Mouse (Mus musculus) MEL (cell line): Measurements from ENCODE around the gene Ticam1. TPM values are rescaled to one million over a fixed set of nuclear protein-coding genes. Genes with fewer than 3 reads are reported as not detected.

Experiments used
- DNase-seq: peaks from one replicate; pipeline ENCODE4 v3.0.0; 2011; ENCODE audit warnings: low read depth, low spot score
- H3K27ac ChIP-seq: 2 replicates; pipeline ENCODE4 v1.5.1; 2012; ENCODE audit warnings: low read depth, mild to moderate bottlenecking, control low read depth, low read length, moderate library complexity; ENCODE audit not compliant: control insufficient read depth
- H3K27me3 ChIP-seq, 2 experiments: fragments of 150-350 bp in 1 of 2; sonication (generic) in 1 of 2; 2 replicates each; pipeline ENCODE4 v1.6.1; 2012; ENCODE audit warnings: low read length in 2 of 2, mild to moderate bottlenecking in 2 of 2, improper control_type of control experiment in 1 of 2, moderate library complexity in 1 of 2; ENCODE audit not compliant: insufficient read depth in 2 of 2, control insufficient read depth in 1 of 2
- H3K36me3 ChIP-seq, 2 experiments: 2 replicates each; pipeline ENCODE4 v1.6.1; 2012 to 2014; ENCODE audit warnings: low read length in 2 of 2, improper control_type of control experiment in 1 of 2, inconsistent platforms in 1 of 2, mild to moderate bottlenecking in 1 of 2; ENCODE audit not compliant: insufficient read depth in 2 of 2, control insufficient read depth in 1 of 2
- H3K4me1 ChIP-seq, 2 experiments: fragments of 150-350 bp in 1 of 2; sonication (generic) in 1 of 2; 2 replicates each; pipeline ENCODE4 v1.6.1; 2012; ENCODE audit warnings: low read length in 2 of 2, improper control_type of control experiment in 1 of 2, mild to moderate bottlenecking in 1 of 2; ENCODE audit not compliant: insufficient read depth in 2 of 2, control insufficient read depth in 1 of 2
- H3K4me3 ChIP-seq, 2 experiments: fragments of 150-350 bp in 1 of 2; sonication (generic) in 1 of 2; 2 replicates each; pipeline ENCODE4 v1.5.1; 2012; ENCODE audit warnings: low read depth in 2 of 2, low read length in 2 of 2, mild to moderate bottlenecking in 2 of 2, moderate library complexity in 2 of 2, control low read depth in 1 of 2, improper control_type of control experiment in 1 of 2; ENCODE audit not compliant: control insufficient read depth in 1 of 2, insufficient read depth in 1 of 2
- H3K79me2 ChIP-seq: 2 replicates; pipeline ENCODE4 v1.6.1; 2012; ENCODE audit warnings: mild to moderate bottlenecking, low read length, moderate library complexity; ENCODE audit not compliant: control insufficient read depth, poor library complexity, insufficient read depth
- H3K9ac ChIP-seq: 2 replicates; pipeline ENCODE4 v1.6.1; 2012; ENCODE audit warnings: low read depth, mild to moderate bottlenecking, control low read depth, low read length, moderate library complexity; ENCODE audit not compliant: control insufficient read depth, poor library complexity, severe bottlenecking
- H3K9me3 ChIP-seq: fragments of 150-350 bp; sonication (generic); replicated peaks from 2 replicates; pipeline ENCODE4 v1.6.1; 2012; ENCODE audit warnings: mild to moderate bottlenecking, low read length, improper control_type of control experiment, moderate library complexity; ENCODE audit not compliant: insufficient read depth
- BHLHE40 ChIP-seq: IDR thresholded peaks from 2 replicates; pipeline ENCODE4 v1.6.1; 2012; ENCODE audit warnings: low read depth, mild to moderate bottlenecking, inconsistent platforms, low read length, improper control_type of control experiment, borderline replicate concordance
- CHD1 ChIP-seq: IDR thresholded peaks from 2 replicates; pipeline ENCODE4 v1.6.1; 2012; ENCODE audit warnings: low read depth, mild to moderate bottlenecking, inconsistent platforms, low read length, improper control_type of control experiment
- CHD2 ChIP-seq: IDR thresholded peaks from 2 replicates; pipeline ENCODE4 v1.6.1; 2011; ENCODE audit warnings: low read length, improper control_type of control experiment
- CTCF ChIP-seq, 3 experiments: IDR thresholded peaks in 2 of 3; conservative IDR thresholded peaks in 1 of 3; 2 replicates each; pipeline ENCODE4 v1.5.1; 2011 to 2012; ENCODE audit warnings: low read length in 3 of 3, low read depth in 2 of 3, mild to moderate bottlenecking in 2 of 3, improper control_type of control experiment in 1 of 3, inconsistent platforms in 1 of 3, mixed read lengths in 1 of 3, moderate library complexity in 1 of 3; ENCODE audit not compliant: control insufficient read depth in 1 of 3, insufficient read depth in 1 of 3, poor library complexity in 1 of 3, severe bottlenecking in 1 of 3
- E2F4 ChIP-seq: IDR thresholded peaks from 2 replicates; pipeline ENCODE4 v1.6.1; 2011; ENCODE audit warnings: low read depth, low read length, improper control_type of control experiment, borderline replicate concordance
- ELF1 ChIP-seq: IDR thresholded peaks from 2 replicates; pipeline ENCODE4 v1.6.1; 2014; ENCODE audit warnings: low read depth, mild to moderate bottlenecking, inconsistent platforms, low read length, improper control_type of control experiment, moderate library complexity
- EP300 ChIP-seq, 2 experiments: IDR thresholded peaks; 2 replicates each; pipeline ENCODE4 v1.6.1; 2011; ENCODE audit warnings: improper control_type of control experiment in 2 of 2, low read length in 2 of 2, low read depth in 1 of 2, mild to moderate bottlenecking in 1 of 2
- ETS1 ChIP-seq: IDR thresholded peaks from 2 replicates; pipeline ENCODE4 v1.6.1; 2012; ENCODE audit warnings: low read depth, mild to moderate bottlenecking, inconsistent platforms, low read length, improper control_type of control experiment, moderate library complexity
- GABPA ChIP-seq: IDR thresholded peaks from 2 replicates; pipeline ENCODE4 v1.6.1; 2012; ENCODE audit warnings: low read depth, mild to moderate bottlenecking, inconsistent platforms, low read length, improper control_type of control experiment, moderate library complexity
- GATA1 ChIP-seq: IDR thresholded peaks from 2 replicates; pipeline ENCODE4 v1.6.1; 2011; ENCODE audit warnings: low read depth, low read length, improper control_type of control experiment
- HCFC1 ChIP-seq: IDR thresholded peaks from 2 replicates; pipeline ENCODE4 v1.6.1; 2012; ENCODE audit warnings: low read depth, mild to moderate bottlenecking, inconsistent platforms, low read length, improper control_type of control experiment, moderate library complexity
- JUND ChIP-seq: IDR thresholded peaks from 2 replicates; pipeline ENCODE4 v1.6.1; 2011; ENCODE audit warnings: low read depth, mild to moderate bottlenecking, improper control_type of control experiment, low read length
- KAT2A ChIP-seq: conservative IDR thresholded peaks from 2 replicates; pipeline ENCODE4 v1.6.1; 2012; ENCODE audit warnings: low read depth, low read length, improper control_type of control experiment, inconsistent platforms
- MAFK ChIP-seq: IDR thresholded peaks from 2 replicates; pipeline ENCODE4 v1.6.1; 2011; ENCODE audit warnings: low read depth, mild to moderate bottlenecking, low read length, improper control_type of control experiment, borderline replicate concordance
- MAX ChIP-seq: IDR thresholded peaks from 2 replicates; pipeline ENCODE4 v1.6.1; 2011; ENCODE audit warnings: low read length, improper control_type of control experiment
- MAZ ChIP-seq: IDR thresholded peaks from 2 replicates; pipeline ENCODE4 v1.6.1; 2012; ENCODE audit warnings: low read depth, mild to moderate bottlenecking, inconsistent platforms, low read length, improper control_type of control experiment
- MEF2A ChIP-seq: IDR thresholded peaks from 2 replicates; pipeline ENCODE4 v1.6.1; 2014; ENCODE audit warnings: low read depth, mild to moderate bottlenecking, inconsistent platforms, low read length, improper control_type of control experiment; ENCODE audit not compliant: poor library complexity, insufficient replicate concordance, severe bottlenecking; ENCODE audit errors: extremely low read depth
- MXI1 ChIP-seq: IDR thresholded peaks from 2 replicates; pipeline ENCODE4 v1.6.1; 2011; ENCODE audit warnings: mild to moderate bottlenecking, low read depth, low read length, improper control_type of control experiment
- MYB ChIP-seq: IDR thresholded peaks from 2 replicates; pipeline ENCODE4 v1.6.1; 2011; ENCODE audit warnings: mild to moderate bottlenecking, low read depth, low read length, improper control_type of control experiment
- MYC ChIP-seq: IDR thresholded peaks from 2 replicates; pipeline ENCODE4 v1.6.1; 2011; ENCODE audit warnings: low read depth, mild to moderate bottlenecking, low read length, improper control_type of control experiment, moderate library complexity
- NELFE ChIP-seq: IDR thresholded peaks from 2 replicates; pipeline ENCODE4 v1.6.1; 2011; ENCODE audit warnings: low read depth, low read length, improper control_type of control experiment
- NRF1 ChIP-seq: IDR thresholded peaks from 2 replicates; pipeline ENCODE4 v1.6.1; 2014; ENCODE audit warnings: low read depth, mild to moderate bottlenecking, inconsistent platforms, low read length, improper control_type of control experiment, moderate library complexity; ENCODE audit not compliant: poor library complexity, insufficient read depth, severe bottlenecking
- POLR2AphosphoS2 ChIP-seq: IDR thresholded peaks from 2 replicates; pipeline ENCODE4 v1.6.1; 2011; ENCODE audit warnings: low read length, improper control_type of control experiment
- POLR2AphosphoS5 ChIP-seq: IDR thresholded peaks from 2 replicates; pipeline ENCODE4 v1.6.1; 2012; ENCODE audit warnings: low read depth, borderline replicate concordance, mild to moderate bottlenecking, inconsistent platforms, low read length, moderate library complexity, mixed read lengths
- RAD21 ChIP-seq: IDR thresholded peaks from 2 replicates; pipeline ENCODE4 v1.6.1; 2011; ENCODE audit warnings: mild to moderate bottlenecking, low read depth, low read length, improper control_type of control experiment
- RCOR1 ChIP-seq: IDR thresholded peaks from 2 replicates; pipeline ENCODE4 v1.6.1; 2012; ENCODE audit warnings: low read depth, mild to moderate bottlenecking, inconsistent platforms, low read length, improper control_type of control experiment
- SIN3A ChIP-seq: IDR thresholded peaks from 2 replicates; pipeline ENCODE4 v1.6.1; 2012; ENCODE audit warnings: low read length, improper control_type of control experiment, inconsistent platforms
- SMC3 ChIP-seq: IDR thresholded peaks from 2 replicates; pipeline ENCODE4 v1.6.1; 2011; ENCODE audit warnings: low read depth, low read length, improper control_type of control experiment
- TAL1 ChIP-seq: IDR thresholded peaks from 2 replicates; pipeline ENCODE4 v1.6.1; 2012; ENCODE audit warnings: mild to moderate bottlenecking, inconsistent platforms, low read length, moderate library complexity, mixed read lengths
- TBP ChIP-seq: IDR thresholded peaks from 2 replicates; pipeline ENCODE4 v1.8.0; 2011; ENCODE audit warnings: low read depth, low read length, improper control_type of control experiment
- TCF12 ChIP-seq: IDR thresholded peaks from 2 replicates; pipeline ENCODE4 v1.6.1; 2014; ENCODE audit warnings: low read depth, mild to moderate bottlenecking, inconsistent platforms, low read length, improper control_type of control experiment, moderate library complexity
- UBTF ChIP-seq: IDR thresholded peaks from 2 replicates; pipeline ENCODE4 v1.6.1; 2012; ENCODE audit warnings: low read depth, mild to moderate bottlenecking, inconsistent platforms, low read length, improper control_type of control experiment, moderate library complexity, borderline replicate concordance; ENCODE audit not compliant: insufficient read depth
- USF1 ChIP-seq: IDR thresholded peaks from 2 replicates; pipeline ENCODE4 v1.6.1; 2014; ENCODE audit warnings: low read depth, mild to moderate bottlenecking, inconsistent platforms, low read length, improper control_type of control experiment, moderate library complexity
- ZC3H11A ChIP-seq: IDR thresholded peaks from 2 replicates; pipeline ENCODE4 v1.6.1; 2012; ENCODE audit warnings: low read depth, mild to moderate bottlenecking, inconsistent platforms, low read length, improper control_type of control experiment
- ZKSCAN1 ChIP-seq: IDR thresholded peaks from 2 replicates; pipeline ENCODE4 v1.6.1; 2012; ENCODE audit warnings: low read depth, mild to moderate bottlenecking, inconsistent platforms, low read length, improper control_type of control experiment, moderate library complexity
- ZMIZ1 ChIP-seq: IDR thresholded peaks from 2 replicates; pipeline ENCODE4 v1.6.1; 2012; ENCODE audit warnings: low read depth, mild to moderate bottlenecking, inconsistent platforms, low read length, improper control_type of control experiment, moderate library complexity
- ZNF384 ChIP-seq: IDR thresholded peaks from 2 replicates; pipeline ENCODE4 v1.6.1; 2012; ENCODE audit warnings: low read depth, mild to moderate bottlenecking, inconsistent platforms, low read length, improper control_type of control experiment
- polyA plus RNA-seq, 2 experiments: library from polyadenylated mRNA; stranded (reverse) in 1 of 2; unstranded in 1 of 2; fragments of >175 nt in 1 of 2; fragments of >200 nt in 1 of 2; gene quantifications; 2 replicates each; pipeline versions ENCODE4 v1.2.1 to v1.2.4; 2012; ENCODE audit warnings: low replicate concordance in 2 of 2, low read depth in 1 of 2; ENCODE audit not compliant: insufficient read length in 2 of 2, insufficient read depth in 1 of 2, missing spikeins in 1 of 2
- total RNA-seq: library from RNA; depleted of rRNA; stranded (reverse); fragments of 300-350 nt; gene quantifications from 2 replicates; pipeline ENCODE4 v1.2.3, GENCODE M21; 2012

The Ticam1 gene
- total and polyA plus RNA-seq, 3 experiments, result 4.6 to 8.7 TPM; not detected in 1

GRCm38 (mm10) chr17:56269153-56269630, 7.4 kb downstream of the Ticam1 start:
- Histone ChIP-seq H3K36me3 (peaks cover 0 to 7% of the 10 kb centered on the region in 2 experiments; a peak in 3 of 4 replicates), H3K27ac (peak overlapping the region; percentile 87), H3K9ac (peak overlapping the region; percentile 88)
- TF ChIP-seq RCOR1, result no peak
- peak; percentile 98 for TF ChIP-seq POLR2AphosphoS2
- no peak for TF ChIP-seq EP300 (IDR thresholded peaks at IDR 0.05; ENCODE audit: low read depth in 1 of 2, low read length in 2 of 2)
- no peak for TF ChIP-seq MAFK
- no peak; the same call in 1 of the 2 replicates for TF ChIP-seq MXI1
- no peak for TF ChIP-seq CTCF (IDR thresholded peaks at IDR 0.05 in 2 of 3, conservative IDR thresholded peaks at IDR 0.05 in 1 of 3; ENCODE audit: control insufficient read depth in 1 of 3, insufficient read depth in 1 of 3, low read depth in 2 of 3, low read length in 3 of 3, poor library complexity in 1 of 3, severe bottlenecking in 1 of 3)
- TF ChIP-seq TAL1, result no peak
- TF ChIP-seq TCF12, result peak; percentile 15; the same call in 1 of the 2 replicates
- no peak for TF ChIP-seq NRF1
- TF ChIP-seq E2F4, result no peak
- peak; percentile 67 for TF ChIP-seq ELF1
- no peak for TF ChIP-seq MYC
- TF ChIP-seq BHLHE40, result no peak; the same call in 1 of the 2 replicates
- no peak for TF ChIP-seq CHD1
- TF ChIP-seq MAZ, result no peak
- TF ChIP-seq HCFC1, result peak; percentile 97
- peak; percentile 61 for TF ChIP-seq TBP
- no peak for TF ChIP-seq SMC3
- TF ChIP-seq GATA1, result no peak
- TF ChIP-seq ZMIZ1, result peak; percentile 95
- TF ChIP-seq KAT2A, result peak; percentile 82
- no peak for TF ChIP-seq ZC3H11A
- TF ChIP-seq ZNF384, result peak; percentile 55; the same call in 1 of the 2 replicates
- TF ChIP-seq NELFE, result peak; percentile 84
- peak; percentile 75 for TF ChIP-seq SIN3A
- TF ChIP-seq RAD21, result no peak
- no peak for TF ChIP-seq JUND
- TF ChIP-seq MYB, result no peak
- no peak for TF ChIP-seq ZKSCAN1
- TF ChIP-seq POLR2AphosphoS5, result no peak
- TF ChIP-seq UBTF, result no peak
- TF ChIP-seq GABPA, result no peak
- TF ChIP-seq MEF2A, result no peak
- TF ChIP-seq CHD2, result peak; percentile 47; the same call in 1 of the 2 replicates
- TF ChIP-seq ETS1, result 0 out of 2 replicates have a peak, but pooled peaks have one; percentile 7
- TF ChIP-seq USF1, result peak; percentile 63; the same call in 1 of the 2 replicates
- TF ChIP-seq MAX, result 0 out of 2 replicates have a peak, but pooled peaks have one; percentile 13

More at GRCm38 (mm10) chr17:56269153-56269630, 7.4 kb downstream of the Ticam1 start:
- Histone ChIP-seq H3K27me3 (no peaks in the 10 kb centered on the region), H3K9me3 (no peaks in the 10 kb centered on the region), H3K4me3 (peak overlapping the region; percentile 72 to 74), H3K79me2 (peaks cover 2% of the 10 kb centered on the region; the same call in 1 of the 2 replicates), H3K4me1 (peaks cover 0 to 14% of the 10 kb centered on the region in 2 experiments; a peak in 2 of 4 replicates)
- peak; percentile 93 for DNase-seq
